Mouse (Mus musculus) large intestine, adult 2 months (tissue): ENCODE data around the gene Zbtb34. TPM values are rescaled to one million over a fixed set of nuclear protein-coding genes. Genes with fewer than 3 reads are reported as not detected.

ENCODE experiments used
- DNase-seq: peaks from one replicate; pipeline ENCODE4 v3.0.0-alpha.2; 2012; ENCODE audit warnings: low read depth, low spot score
- WGBS: fragments of 180-500 bp; shearing (Covaris S2); methylation state at CpG from one replicate; pipeline ENCODE4 v1.1.7; 2018; 5-methylcytosine and 5-hydroxymethylcytosine counted together
- polyA plus RNA-seq: library from polyadenylated mRNA; depleted of rRNA; stranded (reverse); fragments of >200 nt; gene quantifications from 2 replicates; pipeline ENCODE4 v1.2.3, GENCODE M21; 2012; rRNA removed

Gene Zbtb34
- polyA plus RNA-seq, 1 experiment, result 2.9 TPM

- 66% methylated on average over 9 of the region's 9 CpGs for WGBS
- no peak for DNase-seq
Observed at GRCm38 (mm10) chr2:33361139-33361716, 69.9 kb downstream of the Zbtb34 start.

GRCm38 (mm10) chr2:33360564-33360963, 70.6 kb downstream of the Zbtb34 start:
- no peak for DNase-seq
- whole genome bisulfite sequencing, result 75% methylated on average over 3 of the region's 3 CpGs

- DNase-seq, result no peak
- 86% methylated on average over 8 of the region's 8 CpGs for WGBS
Observed at GRCm38 (mm10) chr2:33359184-33359583, 71.9 kb downstream of the Zbtb34 start.

GRCm38 (mm10) chr2:33357250-33357838, 73.8 kb downstream of the Zbtb34 start:
- 85% methylated on average over 7 of the region's 7 CpGs for WGBS

More at GRCm38 (mm10) chr2:33357250-33357838, 73.8 kb downstream of the Zbtb34 start:
- DNase-seq, result no peak

Other genes with a start within 250 kb of the Zbtb34 start
- 22.3 and 29.0 TPM in 2 replicates for gene Angptl2, start 215.3 kb downstream of the Zbtb34 start, polyA plus RNA-seq
- gene Ralgps1, start 59.8 kb downstream of the Zbtb34 start, polyA plus RNA-seq, result 3.7 and 8.5 TPM in 2 replicates
- gene Zbtb43, start 37.2 kb upstream of the Zbtb34 start, polyA plus RNA-seq, result 6.3 and 11.7 TPM in 2 replicates
- gene Lmx1b, start 209.2 kb upstream of the Zbtb34 start, polyA plus RNA-seq, result 0.07 TPM in 2 replicates